Mouse (Mus musculus): Measurements from ENCODE around the gene Uchl1.

DNA sequence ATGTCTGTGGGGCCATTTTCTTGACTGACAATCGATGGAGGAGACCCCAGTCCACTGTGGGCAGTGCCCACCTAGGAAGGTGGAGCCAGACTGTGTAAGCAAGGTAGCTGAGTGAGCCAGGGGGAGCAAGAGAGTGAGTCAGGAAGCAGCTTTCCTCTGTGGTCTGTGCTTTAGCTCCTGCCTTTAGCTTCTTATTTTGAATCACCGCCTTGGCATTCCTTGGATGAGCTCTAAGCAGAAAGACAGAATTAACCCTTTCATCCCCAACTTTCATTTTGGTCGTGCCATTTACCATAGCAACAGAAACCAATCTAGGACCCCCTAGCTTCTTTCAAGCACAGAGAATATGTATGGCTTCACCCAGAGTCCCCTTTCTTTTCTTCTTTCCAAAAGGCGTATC lies 42.0 kb downstream of the Uchl1 start:
- no peak for TF ChIP-seq CTCF (IDR thresholded peaks at IDR 0.05; ENCODE audit: low read depth)
- no peak for TF ChIP-seq EP300 (IDR thresholded peaks at IDR 0.05; ENCODE audit: low read depth)
